Mouse (Mus musculus): ENCODE results near the gene Alkbh1.

GRCm38 (mm10) chr12:87393447-87394145 is 50.2 kb downstream of the Alkbh1 start:
- TF ChIP-seq ELF1 (IDR thresholded peaks at IDR 0.05; ENCODE audit: low read depth, low read length) = no peak
- TF ChIP-seq EP300 (IDR thresholded peaks at IDR 0.05; ENCODE audit: low read length) = no peak
- TF ChIP-seq CTCF (conservative IDR thresholded peaks at IDR 0.05 in 1 of 2, IDR thresholded peaks at IDR 0.05 in 1 of 2; ENCODE audit: low read depth in 2 of 2, low read length in 2 of 2) = no peak
- no peak for TF ChIP-seq IRF4 (IDR thresholded peaks at IDR 0.05; ENCODE audit: low read depth, low read length)
- no peak for TF ChIP-seq POLR2A (IDR thresholded peaks at IDR 0.05; ENCODE audit: low read depth, low read length)
- TF ChIP-seq ZNF384 (IDR thresholded peaks at IDR 0.05; ENCODE audit: low read depth, low read length) = no peak
